Mouse (Mus musculus) stomach, embryonic 14.5 days (tissue): Measurements from ENCODE around the gene Rad51. TPM values are rescaled to one million over a fixed set of nuclear protein-coding genes. Genes with fewer than 3 reads are reported as not detected.

ENCODE experiments used
- ATAC-seq: fragments of 200-750 bp; cut with Nextera tagmentation; 2 replicates; pipeline ENCODE4 v1.8.0; 2017; ENCODE audit warnings: low read depth, moderate TSS enrichment; ENCODE audit not compliant: insufficient number of reproducible peaks, insufficient read depth, low FRiP score
- H3K27ac ChIP-seq: fragments of 300-500 bp; sonication (generic); 2 replicates; pipeline ENCODE4 v1.5.1; 2014; ENCODE audit warnings: mild to moderate bottlenecking, low read length, moderate library complexity, mixed read lengths
- H3K27me3 ChIP-seq: fragments of 300-500 bp; sonication (generic); 2 replicates; pipeline ENCODE4 v1.6.1; 2014; ENCODE audit warnings: low read length, control low read depth, mixed read lengths; ENCODE audit not compliant: control insufficient read depth, insufficient read depth
- H3K36me3 ChIP-seq: fragments of 300-500 bp; sonication (generic); 2 replicates; pipeline ENCODE4 v1.6.1; 2014; ENCODE audit warnings: mild to moderate bottlenecking, control low read depth, low read length, moderate library complexity, mixed read lengths; ENCODE audit not compliant: control insufficient read depth, insufficient read depth
- H3K4me1 ChIP-seq: fragments of 300-500 bp; sonication (generic); 2 replicates; pipeline ENCODE4 v1.6.1; 2014; ENCODE audit warnings: low read length, control low read depth, mixed read lengths; ENCODE audit not compliant: control insufficient read depth, insufficient read depth
- H3K4me2 ChIP-seq: fragments of 300-500 bp; sonication (generic); replicated peaks from 2 replicates; pipeline ENCODE4 v1.6.1; 2014; ENCODE audit warnings: low read depth, low read length, control low read depth
- H3K4me3 ChIP-seq: fragments of 300-500 bp; sonication (generic); 2 replicates; pipeline ENCODE4 v1.5.1; 2014; ENCODE audit warnings: low read depth, low read length, control low read depth
- H3K9ac ChIP-seq: fragments of 300-500 bp; sonication (generic); replicated peaks from 2 replicates; pipeline ENCODE4 v1.6.1; 2014; ENCODE audit warnings: low read depth, mild to moderate bottlenecking, control low read depth, low read length, moderate library complexity, mixed read lengths
- H3K9me3 ChIP-seq: fragments of 300-500 bp; sonication (generic); 2 replicates; pipeline ENCODE4 v1.6.1; 2016; ENCODE audit warnings: low read depth, low read length, control low read depth; ENCODE audit not compliant: control insufficient read depth
- WGBS: fragments of 180-500 bp; shearing (Covaris S2); extraction: QIAGEN DNeasy Blood & Tissue Kit; methylation state at CpG from one replicate; pipeline ENCODE4 v1.1.7; 2014; 5-methylcytosine and 5-hydroxymethylcytosine counted together
- polyA plus RNA-seq: library from polyadenylated mRNA; unstranded; fragments of >200 nt; fragmentation: Nextera tagmentation; extraction: Ambion mirVana; gene quantifications from 2 replicates; pipeline ENCODE4 v1.2.1, GENCODE M21; 2014

Gene Rad51
- polyA plus RNA-seq, 1 experiment from 2014 or later = 43.9 TPM

GRCm38 (mm10) chr2:119167866-119168256 lies 55.3 kb downstream of the Rad51 start:
- Histone ChIP-seq H3K4me1 (peaks cover 3% of the 10 kb centered on the region), H3K4me2 (peak overlapping the region; percentile 96), H3K4me3 (peak overlapping the region; percentile 42), H3K9ac (0 out of 2 replicates have a peak overlapping the region, but pooled peaks have one; percentile 36), H3K27ac (no peak overlapping the region), H3K27me3 (no peaks in the 10 kb centered on the region), H3K36me3 (no peaks in the 10 kb centered on the region; the same call in 1 of the 2 replicates), H3K9me3 (no peaks in the 10 kb centered on the region)
- under 1% methylated on average over 26 of the region's 26 CpGs for WGBS
- no peak for ATAC-seq

GRCm38 (mm10) chr2:119170282-119170681 lies 57.7 kb downstream of the Rad51 start:
- WGBS = 91% methylated on average over 2 of the region's 2 CpGs
- H3K9me3 ChIP-seq = no peaks in the 10 kb centered on the region
- H3K4me1 ChIP-seq = peaks cover 15% of the 10 kb centered on the region
- H3K36me3 ChIP-seq = no peaks in the 10 kb centered on the region; the same call in 1 of the 2 replicates
- H3K4me3 ChIP-seq = no peak overlapping the region
- no peak overlapping the region for H3K27ac ChIP-seq
- no peak overlapping the region for H3K9ac ChIP-seq
- H3K27me3 ChIP-seq = no peaks in the 10 kb centered on the region
- no peak overlapping the region for H3K4me2 ChIP-seq
- no peak for ATAC-seq

GRCm38 (mm10) chr2:119171574-119171973 lies 59.0 kb downstream of the Rad51 start:
- ATAC-seq = no peak
- H3K4me1 ChIP-seq = peaks cover 15% of the 10 kb centered on the region
- no peak overlapping the region for H3K4me2 ChIP-seq

GRCm38 (mm10) chr2:119172446-119172845 lies 59.9 kb downstream of the Rad51 start:
- Histone ChIP-seq H3K9ac (no peak overlapping the region), H3K9me3 (no peaks in the 10 kb centered on the region), H3K27me3 (no peaks in the 10 kb centered on the region), H3K4me1 (peaks cover 15% of the 10 kb centered on the region), H3K36me3 (peaks cover 4% of the 10 kb centered on the region; the same call in 1 of the 2 replicates), H3K27ac (no peak overlapping the region), H3K4me2 (no peak overlapping the region), H3K4me3 (no peak overlapping the region)
- WGBS = 91% methylated on average over 7 of the region's 7 CpGs
- no peak for ATAC-seq

More at GRCm38 (mm10) chr2:119171574-119171973, 59.0 kb downstream of the Rad51 start:
- Histone ChIP-seq H3K4me3 (no peak overlapping the region), H3K36me3 (no peaks in the 10 kb centered on the region; the same call in 1 of the 2 replicates), H3K27me3 (no peaks in the 10 kb centered on the region), H3K27ac (no peak overlapping the region), H3K9me3 (no peaks in the 10 kb centered on the region), H3K9ac (no peak overlapping the region)
- WGBS = 56% methylated on average over 8 of the region's 8 CpGs

GRCm38 (mm10) chr2:119172862-119173576 lies 60.4 kb downstream of the Rad51 start:
- no peaks in the 10 kb centered on the region for H3K9me3 ChIP-seq
- H3K9ac ChIP-seq = no peak overlapping the region
- H3K27me3 ChIP-seq = no peaks in the 10 kb centered on the region
- H3K36me3 ChIP-seq = peaks cover 4% of the 10 kb centered on the region; the same call in 1 of the 2 replicates
- H3K27ac ChIP-seq = 0 out of 2 replicates have a peak overlapping the region, but pooled peaks have one; percentile 21
- peaks cover 15% of the 10 kb centered on the region for H3K4me1 ChIP-seq
- ATAC-seq = peak; percentile 34; the same call in 1 of the 2 replicates
- H3K4me3 ChIP-seq = no peak overlapping the region
- no peak overlapping the region for H3K4me2 ChIP-seq
- WGBS = 17% methylated on average over 13 of the region's 13 CpGs

- H3K27me3 ChIP-seq = no peaks in the 10 kb centered on the region
- peaks cover 15% of the 10 kb centered on the region for H3K4me1 ChIP-seq
- H3K4me3 ChIP-seq = no peak within 1 kb of the TSS
- no peaks in the 10 kb centered on the region for H3K9me3 ChIP-seq
- ATAC-seq = no peak
- no peak within 1 kb of the TSS for H3K4me2 ChIP-seq
- no peak within 1 kb of the TSS for H3K27ac ChIP-seq
- WGBS = 61% methylated on average over 8 of the region's 8 CpGs
- H3K36me3 ChIP-seq = peaks cover 4% of the 10 kb centered on the region; the same call in 1 of the 2 replicates
- H3K9ac ChIP-seq = no peak within 1 kb of the TSS
Observed at GRCm38 (mm10) chr2:119173991-119174651, 61.5 kb downstream of the Rad51 start, which contains the start of gene Gm14137. Gm14137 (plus strand) TSS chr2:119174509.

GRCm38 (mm10) chr2:119174866-119175265 lies 62.3 kb downstream of the Rad51 start:
- Histone ChIP-seq H3K9me3 (no peaks in the 10 kb centered on the region), H3K4me3 (no peak overlapping the region), H3K36me3 (peaks cover 4% of the 10 kb centered on the region; the same call in 1 of the 2 replicates), H3K9ac (no peak overlapping the region), H3K27ac (no peak overlapping the region), H3K27me3 (no peaks in the 10 kb centered on the region), H3K4me1 (peaks cover 15% of the 10 kb centered on the region), H3K4me2 (no peak overlapping the region)
- WGBS = 74% methylated on average over 14 of the region's 14 CpGs
- ATAC-seq = no peak

GRCm38 (mm10) chr2:119175614-119176013 lies 63.0 kb downstream of the Rad51 start:
- Histone ChIP-seq H3K4me2 (no peak overlapping the region), H3K36me3 (peaks cover 11% of the 10 kb centered on the region; the same call in 1 of the 2 replicates), H3K9ac (no peak overlapping the region), H3K27me3 (no peaks in the 10 kb centered on the region), H3K4me1 (peaks cover 15% of the 10 kb centered on the region), H3K4me3 (no peak overlapping the region), H3K9me3 (no peaks in the 10 kb centered on the region), H3K27ac (no peak overlapping the region)
- WGBS = 67% methylated on average over 6 of the region's 6 CpGs
- ATAC-seq = no peak
